Comparison of ENCODE assay signal across 32 mouse cellular contexts in the genomic region with DNA sequence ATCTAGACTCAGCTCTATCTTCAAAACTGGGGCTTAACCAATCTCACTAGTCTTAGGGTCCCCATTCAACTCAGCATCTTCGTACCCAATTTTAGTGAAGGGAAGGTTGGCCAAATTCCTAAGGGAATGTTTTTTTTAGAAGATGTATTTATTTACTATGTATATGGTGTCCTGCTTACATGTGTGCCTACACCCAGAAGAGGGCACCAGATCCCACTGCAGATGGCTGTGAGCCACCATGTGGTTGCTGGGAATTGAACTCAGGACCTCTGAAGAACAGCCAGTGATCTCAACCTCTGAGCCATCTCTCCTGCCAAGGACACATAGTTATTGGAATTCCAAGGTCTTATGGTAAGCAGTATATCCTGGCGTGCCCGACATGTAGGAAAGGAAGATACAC. TPM values are rescaled to one million over a fixed set of nuclear protein-coding genes. Genes with fewer than 3 reads are reported as not detected.
A peak's percentile ranks its signal among the peaks of the same experiment; 100 is the strongest.
DNase-seq lines count a peak whose midpoint lies in the region; ATAC-seq and TF ChIP-seq lines count a peak whose summit lies in the region.
"Had no signal": no experiment of that assay in that cellular context is flagged by ENCODE, and none has a peak within 500 bp of the region (broad histone marks: within the 10 kb centered on the region; RNA-seq: fewer than 3 reads in every experiment).

No protein-coding gene starts in this region.

- TF ChIP-seq CTCF in heart, adult 2 months (IDR thresholded peaks at IDR 0.05) = peak; percentile 30; the same call in 1 of the 2 replicates
- 0 out of 2 replicates have a peak, but pooled peaks have one; percentile 22 for TF ChIP-seq CTCF in liver, adult 2 months (IDR thresholded peaks at IDR 0.05; ENCODE audit: low read depth, low read length)
- peak; percentile 14; the same call in 1 of the 2 replicates for TF ChIP-seq CTCF in bone marrow macrophage, adult 2 months (IDR thresholded peaks at IDR 0.05; ENCODE audit: low read depth, low read length)

- no peak overlapping the region for H3K4me3 ChIP-seq in heart, adult 2 months
- no peak overlapping the region for H3K4me3 ChIP-seq in liver, adult 2 months (ENCODE audit: insufficient read depth, low read depth, low read length)
- H3K4me3 ChIP-seq in liver, embryonic 11.5 days (ENCODE audit: low read depth, low read length) = no peak overlapping the region
- no peak overlapping the region for H3K4me3 ChIP-seq in bone marrow macrophage, adult 2 months (ENCODE audit: insufficient read depth, low read length)
- H3K4me3 ChIP-seq: embryonic facial prominence, embryonic 12.5 days; heart, embryonic 10.5 days; kidney, embryonic 15.5 days; neural tube, embryonic 12.5 days; stomach, embryonic 15.5 days had no signal

- H3K9ac ChIP-seq in heart, adult 2 months (ENCODE audit: low read depth, low read length) = no peak overlapping the region
- H3K9ac ChIP-seq in liver, adult 2 months (ENCODE audit: low read depth, low read length) = no peak overlapping the region
- H3K9ac ChIP-seq in liver, embryonic 11.5 days (ENCODE audit: low read depth, low read length) = no peak overlapping the region
- H3K9ac ChIP-seq: embryonic facial prominence, embryonic 12.5 days; kidney, embryonic 15.5 days; neural tube, embryonic 12.5 days; stomach, embryonic 15.5 days had no signal

- no peaks in the 10 kb centered on the region for H3K4me1 ChIP-seq in heart, adult 2 months (ENCODE audit: control insufficient read depth, insufficient read depth, low read length)
- peaks cover 4% of the 10 kb centered on the region for H3K4me1 ChIP-seq in liver, adult 2 months (ENCODE audit: control insufficient read depth, insufficient read depth, low read length)
- H3K4me1 ChIP-seq in liver, embryonic 11.5 days (replicated peaks; ENCODE audit: control insufficient read depth, insufficient read depth, low read length) = peaks cover 26% of the 10 kb centered on the region
- no peaks in the 10 kb centered on the region for H3K4me1 ChIP-seq in bone marrow macrophage, adult 2 months (ENCODE audit: control insufficient read depth, insufficient read depth, low read length)
- H3K4me1 ChIP-seq: embryonic facial prominence, embryonic 12.5 days; neural tube, embryonic 12.5 days; stomach, embryonic 15.5 days had no signal

- 97% methylated on average over 3 of the region's 3 CpGs for WGBS in heart, adult 2 months
- WGBS in liver, adult 2 months = 97% methylated on average over 3 of the region's 3 CpGs
- 95% methylated on average over 3 of the region's 3 CpGs for WGBS in liver, embryonic 11.5 days

- no peaks in the 10 kb centered on the region for H3K9me3 ChIP-seq in liver, embryonic 11.5 days (ENCODE audit: control insufficient read depth, low read length)
- H3K9me3 ChIP-seq: embryonic facial prominence, embryonic 12.5 days; heart, embryonic 10.5 days; kidney, embryonic 15.5 days; neural tube, embryonic 12.5 days; stomach, embryonic 15.5 days had no signal

- TF ChIP-seq EP300 in heart, adult 2 months (IDR thresholded peaks at IDR 0.05; ENCODE audit: insufficient read depth, low read depth, low read length) = no peak

- intact Hi-C loops in heart, adult 2 months (cut with DNase I) = no loop called here
- intact Hi-C loops in heart, postnatal 25 days (cut with DNase I) = loop anchor here (5.0 kb wide), 1 partner anchor 62 kb away; no protein-coding TSS in a partner anchor

- no peak for ATAC-seq in liver, embryonic 11.5 days (replicated peaks; ENCODE audit: low FRiP score)
- ATAC-seq: activated CD4-positive, CD25-positive, alpha-beta regulatory T cell, adult 4 months; hindbrain, embryonic 16.5 days had no signal

- no peaks in the 10 kb centered on the region for H3K36me3 ChIP-seq in heart, adult 2 months (ENCODE audit: control insufficient read depth, insufficient read depth, low read length)
- H3K36me3 ChIP-seq in liver, adult 2 months (ENCODE audit: control insufficient read depth, insufficient read depth, low read length) = peaks cover 43% of the 10 kb centered on the region
- H3K36me3 ChIP-seq in liver, embryonic 11.5 days (ENCODE audit: control insufficient read depth, insufficient read depth, low read length) = peaks cover 66% of the 10 kb centered on the region

- no peak for TF ChIP-seq POLR2A in heart, adult 2 months (IDR thresholded peaks at IDR 0.05; ENCODE audit: insufficient read depth, low read depth, low read length)
- TF ChIP-seq POLR2A in liver, adult 2 months (IDR thresholded peaks at IDR 0.05; ENCODE audit: extremely low read depth, insufficient read depth, low read length) = no peak
- no peak for TF ChIP-seq POLR2A in bone marrow macrophage, adult 2 months (IDR thresholded peaks at IDR 0.05; ENCODE audit: borderline replicate concordance, low read depth, low read length)

- no peak for DNase-seq in heart, adult 2 months
- DNase-seq in heart, postnatal 25 days (ENCODE audit: low spot score) = no peak
- no peak for DNase-seq in liver, adult 2 months (ENCODE audit: extremely low read depth, low read depth, low spot score)
- DNase-seq in liver, embryonic 11.5 days (ENCODE audit: low spot score) = no peak
- DNase-seq in 3T3-L1 (ENCODE audit: low read depth, low spot score) = peak; percentile 28
- no peak for DNase-seq in spleen, postnatal 36 days (ENCODE audit: low spot score in 2 of 2)
- DNase-seq: adrenal gland, postnatal 10 days; cerebellum, adult 2 months; cerebellum, postnatal 25 days; kidney, adult 11 months; lung, postnatal 14 days; midbrain, embryonic 14.5 days had no signal

- H3K4me2 ChIP-seq in liver, embryonic 11.5 days = no peak overlapping the region
- H3K4me2 ChIP-seq: embryonic facial prominence, embryonic 12.5 days; kidney, embryonic 15.5 days; neural tube, embryonic 12.5 days; stomach, embryonic 15.5 days had no signal

- no peaks in the 10 kb centered on the region for H3K27me3 ChIP-seq in heart, adult 2 months (ENCODE audit: control insufficient read depth, insufficient read depth, low read length)
- no peaks in the 10 kb centered on the region for H3K27me3 ChIP-seq in liver, adult 2 months (ENCODE audit: control insufficient read depth, insufficient read depth, low read length)
- no peaks in the 10 kb centered on the region for H3K27me3 ChIP-seq in liver, embryonic 11.5 days (replicated peaks; ENCODE audit: control insufficient read depth, insufficient read depth, low read length)
- H3K27me3 ChIP-seq: embryonic facial prominence, embryonic 12.5 days; kidney, embryonic 15.5 days; neural tube, embryonic 12.5 days; stomach, embryonic 15.5 days had no signal

- H3K27ac ChIP-seq in heart, adult 2 months = no peak overlapping the region
- H3K27ac ChIP-seq in liver, adult 2 months (replicated peaks; ENCODE audit: insufficient read depth, low read depth, low read length) = no peak overlapping the region
- no peak overlapping the region for H3K27ac ChIP-seq in liver, embryonic 11.5 days (ENCODE audit: low read depth, low read length)
- H3K27ac ChIP-seq in bone marrow macrophage, adult 2 months (ENCODE audit: insufficient read depth, low read depth, low read length) = no peak overlapping the region
- H3K27ac ChIP-seq: embryonic facial prominence, embryonic 12.5 days; heart, embryonic 10.5 days; kidney, embryonic 15.5 days; neural tube, embryonic 12.5 days; stomach, embryonic 15.5 days had no signal

- H3K79me2 ChIP-seq in heart, adult 2 months (replicated peaks; ENCODE audit: control insufficient read depth, insufficient read depth, low read length) = no peaks in the 10 kb centered on the region
- H3K79me2 ChIP-seq in liver, adult 2 months (ENCODE audit: control insufficient read depth, insufficient read depth, low read length) = no peaks in the 10 kb centered on the region

RNA-seq across cellular contexts. Expression of gene Gm5475, which starts 26.4 kb away (rescaled TPM):
- total RNA-seq in heart, adult 2 months (2021) = not detected
- not detected in 2 replicates for polyA plus RNA-seq in heart, adult 2 months (2012; rRNA removed)
- total RNA-seq in heart, postnatal 25 days (2021) = not detected
- total RNA-seq in liver, adult 2 months (2014; rRNA removed) = not detected in 2 replicates
- polyA plus RNA-seq in liver, adult 2 months (2012; rRNA removed) = not detected in 2 replicates
- 0.10 TPM in 1 of 2 replicates, not detected in the other for polyA plus RNA-seq in liver, embryonic 11.5 days (2014; fragmentation: Nextera tagmentation; extraction: Ambion mirVana)
- not detected in 2 replicates for polyA plus RNA-seq in bone marrow macrophage, adult 2 months (2012; ENCODE audit: insufficient read depth, insufficient read length, missing spikeins)
- total RNA-seq: hematopoietic stem cell, adult 5-6 weeks; layer of hippocampus, postnatal 14 days; megakaryocyte progenitor cell, adult 5-6 weeks had no signal
- polyA plus RNA-seq: cerebellum, adult 2 months; forebrain, embryonic 11.5 days; heart, embryonic 10.5 days; heart, embryonic 16.5 days; limb, embryonic 11.5 days; midbrain, embryonic 14.5 days; urinary bladder, adult 2 months had no signal

RNA-seq across cellular contexts. Expression of gene Slc11a2, which starts 29.3 kb away (rescaled TPM):
- total RNA-seq in heart, adult 2 months (2021) = 10 to 100 TPM; 38.9 to 43.7 TPM
- polyA plus RNA-seq in heart, adult 2 months (2012; rRNA removed) = 24.4 and 45.6 TPM in 2 replicates
- total RNA-seq in heart, postnatal 25 days (2021) = 10 to 100 TPM; 52.6 to 56.9 TPM
- total RNA-seq in liver, adult 2 months (2014; rRNA removed) = 14.5 and 22.3 TPM in 2 replicates
- 23.2 and 25.2 TPM in 2 replicates for polyA plus RNA-seq in liver, adult 2 months (2012; rRNA removed)
- polyA plus RNA-seq in liver, embryonic 11.5 days (2014; fragmentation: Nextera tagmentation; extraction: Ambion mirVana) = 51.2 and 55.4 TPM in 2 replicates
- polyA plus RNA-seq in bone marrow macrophage, adult 2 months (2012; ENCODE audit: insufficient read depth, insufficient read length, missing spikeins) = 64.3 and 68.0 TPM in 2 replicates

RNA-seq across cellular contexts. Expression of gene Higd1c, which starts 31.2 kb away (rescaled TPM):
- not detected for total RNA-seq in heart, adult 2 months (2021)
- polyA plus RNA-seq in heart, adult 2 months (2012; rRNA removed) = not detected in 2 replicates
- total RNA-seq in heart, postnatal 25 days (2021) = not detected
- not detected in 2 replicates for total RNA-seq in liver, adult 2 months (2014; rRNA removed)
- polyA plus RNA-seq in liver, adult 2 months (2012; rRNA removed) = not detected in 2 replicates
- polyA plus RNA-seq in liver, embryonic 11.5 days (2014; fragmentation: Nextera tagmentation; extraction: Ambion mirVana) = not detected in 2 replicates
- polyA plus RNA-seq in bone marrow macrophage, adult 2 months (2012; ENCODE audit: insufficient read depth, insufficient read length, missing spikeins) = not detected in 2 replicates
- total RNA-seq: gastrocnemius, adult 18-20 months; hematopoietic stem cell, adult 5-6 weeks; layer of hippocampus, postnatal 14 days; megakaryocyte progenitor cell, adult 5-6 weeks had no signal
- polyA plus RNA-seq: activated CD4-positive, CD25-positive, alpha-beta regulatory T cell, adult 4 months; cerebellum, adult 2 months; embryonic facial prominence, embryonic 12.5 days; forebrain, embryonic 11.5 days; gonadal fat pad, adult 2 months; heart, embryonic 10.5 days; heart, embryonic 16.5 days; hindbrain, embryonic 16.5 days; large intestine, adult 2 months; limb, embryonic 11.5 days; liver, embryonic 16.5 days; midbrain, embryonic 14.5 days; stomach, embryonic 15.5 days; thymus, postnatal 0 days; urinary bladder, adult 2 months had no signal

RNA-seq across cellular contexts. Expression of gene Mettl7a2, which starts 42.6 kb away (rescaled TPM):
- total RNA-seq in heart, adult 2 months (2021) = 1 to 10 TPM in 1 of 2 experiments, under 1 TPM in 1; 0.75 to 1.5 TPM
- not detected in 2 replicates for polyA plus RNA-seq in heart, adult 2 months (2012; rRNA removed)
- total RNA-seq in heart, postnatal 25 days (2021) = 1 to 10 TPM; 1.1 to 1.2 TPM
- 0.13 TPM in 1 of 2 replicates, not detected in the other for total RNA-seq in liver, adult 2 months (2014; rRNA removed)
- 0.05 and 0.18 TPM in 2 replicates for polyA plus RNA-seq in liver, adult 2 months (2012; rRNA removed)
- not detected in 2 replicates for polyA plus RNA-seq in liver, embryonic 11.5 days (2014; fragmentation: Nextera tagmentation; extraction: Ambion mirVana)
- not detected in 2 replicates for polyA plus RNA-seq in bone marrow macrophage, adult 2 months (2012; ENCODE audit: insufficient read depth, insufficient read length, missing spikeins)
- total RNA-seq: hematopoietic stem cell, adult 5-6 weeks; megakaryocyte progenitor cell, adult 5-6 weeks had no signal
- polyA plus RNA-seq: activated CD4-positive, CD25-positive, alpha-beta regulatory T cell, adult 4 months; cerebellum, adult 2 months; embryonic facial prominence, embryonic 12.5 days; forebrain, embryonic 11.5 days; heart, embryonic 10.5 days; heart, embryonic 16.5 days; hindbrain, embryonic 16.5 days; kidney, embryonic 15.5 days; large intestine, adult 2 months; limb, embryonic 11.5 days; liver, embryonic 16.5 days; midbrain, embryonic 14.5 days; stomach, embryonic 15.5 days; thymus, postnatal 0 days; urinary bladder, adult 2 months had no signal

RNA-seq across cellular contexts. Expression of gene Methig1, which starts 42.6 kb away (rescaled TPM):
- under 1 TPM in 1 of 2 experiments, not detected in 1; 0.34 TPM for total RNA-seq in heart, adult 2 months (2021)
- not detected in 2 replicates for polyA plus RNA-seq in heart, adult 2 months (2012; rRNA removed)
- not detected for total RNA-seq in heart, postnatal 25 days (2021)
- total RNA-seq in liver, adult 2 months (2014; rRNA removed) = not detected in 2 replicates
- polyA plus RNA-seq in liver, adult 2 months (2012; rRNA removed) = 0.15 TPM in 1 of 2 replicates, not detected in the other
- polyA plus RNA-seq in liver, embryonic 11.5 days (2014; fragmentation: Nextera tagmentation; extraction: Ambion mirVana) = not detected in 2 replicates
- polyA plus RNA-seq in bone marrow macrophage, adult 2 months (2012; ENCODE audit: insufficient read depth, insufficient read length, missing spikeins) = not detected in 2 replicates
- total RNA-seq: gastrocnemius, adult 18-20 months; hematopoietic stem cell, adult 5-6 weeks; layer of hippocampus, postnatal 14 days; megakaryocyte progenitor cell, adult 5-6 weeks had no signal
- polyA plus RNA-seq: activated CD4-positive, CD25-positive, alpha-beta regulatory T cell, adult 4 months; cerebellum, adult 2 months; forebrain, embryonic 11.5 days; heart, embryonic 16.5 days; hindbrain, embryonic 16.5 days; large intestine, adult 2 months; limb, embryonic 11.5 days; midbrain, embryonic 14.5 days; urinary bladder, adult 2 months had no signal
